Mouse (Mus musculus) gastrocnemius, adult 2 months (tissue): Measurements from ENCODE around the gene Kalrn. TPM values are rescaled to one million over a fixed set of nuclear protein-coding genes. Genes with fewer than 3 reads are reported as not detected.

Experiments
- DNase-seq: peaks from one replicate; pipeline ENCODE4 v3.0.0; 2022
- H3K27ac ChIP-seq: fragments of 200-600 bp; 2 replicates; pipeline ENCODE4 v1.8.1; 2022; ENCODE audit warnings: mild to moderate bottlenecking
- H3K4me3 ChIP-seq: fragments of 200-600 bp; 2 replicates; pipeline ENCODE4 v1.8.1; 2022; ENCODE audit warnings: mild to moderate bottlenecking, moderate library complexity
- CTCF ChIP-seq: fragments of 200-600 bp; IDR thresholded peaks from 2 replicates; pipeline ENCODE4 v1.8.1; 2022; ENCODE audit warnings: antibody characterized with exemption, mild to moderate bottlenecking, moderate library complexity
- intact Hi-C: fragments of 180-260 bp; cut with DNase I; formaldehyde crosslinking; loops from one replicate; pipeline ENCODE4 v1.15.1; 2025
- total RNA-seq, 2 experiments: library from RNA; stranded (reverse); gene quantifications; 2 replicates each; pipeline ENCODE4 v1.2.3; 2021

Kalrn gene
- total RNA-seq, 2 experiments from 2014 or later = 21.8 to 28.3 TPM

GRCm38 (mm10) chr16:34058611-34059010 is 514.7 kb downstream of the Kalrn start:
- H3K4me3 ChIP-seq = no peak overlapping the region
- intact Hi-C loops = loop anchor here (5.0 kb wide), 1 partner anchor 46 kb away; no protein-coding TSS in a partner anchor
- H3K27ac ChIP-seq = peak overlapping the region; percentile 43; the same call in 1 of the 2 replicates
- no peak for TF ChIP-seq CTCF
- DNase-seq = no peak

- intact Hi-C loops = loop anchor here (5.0 kb wide), 1 partner anchor 45 kb away; no protein-coding TSS in a partner anchor
- DNase-seq = no peak
- Histone ChIP-seq H3K4me3 (no peak overlapping the region), H3K27ac (peak overlapping the region; percentile 31; the same call in 1 of the 2 replicates)
- no peak for TF ChIP-seq CTCF
Measured at GRCm38 (mm10) chr16:34057464-34057863, 515.9 kb downstream of the Kalrn start.

- no peak for TF ChIP-seq CTCF
- no peak for DNase-seq
- intact Hi-C loops = loop anchor here (5.0 kb wide), 1 partner anchor 44 kb away; no protein-coding TSS in a partner anchor
- peak overlapping the region; percentile 5; the same call in 1 of the 2 replicates for H3K4me3 ChIP-seq
- H3K27ac ChIP-seq = peak overlapping the region; percentile 69
Measured at GRCm38 (mm10) chr16:34056418-34057111, 516.8 kb downstream of the Kalrn start.

- Histone ChIP-seq H3K4me3 (no peak overlapping the region), H3K27ac (no peak overlapping the region)
- intact Hi-C loops = no loop called here
- no peak for DNase-seq
- no peak for TF ChIP-seq CTCF
Measured at GRCm38 (mm10) chr16:34050090-34050489, 523.2 kb downstream of the Kalrn start.

- no peak for DNase-seq
- TF ChIP-seq CTCF = no peak
- no peak overlapping the region for H3K27ac ChIP-seq
- intact Hi-C loops = no loop called here
- H3K4me3 ChIP-seq = no peak overlapping the region
Measured at GRCm38 (mm10) chr16:34049361-34049760, 524.0 kb downstream of the Kalrn start.

- intact Hi-C loops = no loop called here
- Histone ChIP-seq H3K27ac (no peak overlapping the region), H3K4me3 (no peak overlapping the region)
- no peak for DNase-seq
- TF ChIP-seq CTCF = no peak
Measured at GRCm38 (mm10) chr16:34048232-34048631, 525.1 kb downstream of the Kalrn start.

GRCm38 (mm10) chr16:34047543-34047942 is 525.8 kb downstream of the Kalrn start:
- DNase-seq = no peak
- intact Hi-C loops = no loop called here
- no peak for TF ChIP-seq CTCF
- H3K27ac ChIP-seq = no peak overlapping the region
- H3K4me3 ChIP-seq = no peak overlapping the region

- no peak for TF ChIP-seq CTCF
- intact Hi-C loops = no loop called here
Measured at GRCm38 (mm10) chr16:34047006-34047360, 526.3 kb downstream of the Kalrn start.

GRCm38 (mm10) chr16:34046268-34047005 is 526.9 kb downstream of the Kalrn start:
- Histone ChIP-seq H3K27ac (no peak overlapping the region), H3K4me3 (no peak overlapping the region)
- no peak for TF ChIP-seq CTCF
- DNase-seq = peak; percentile 43
- intact Hi-C loops = no loop called here

More at GRCm38 (mm10) chr16:34047006-34047360, 526.3 kb downstream of the Kalrn start:
- H3K27ac ChIP-seq = no peak overlapping the region
- H3K4me3 ChIP-seq = no peak overlapping the region
- no peak for DNase-seq

GRCm38 (mm10) chr16:34044539-34044938 is 528.8 kb downstream of the Kalrn start:
- intact Hi-C loops = no loop called here
- Histone ChIP-seq H3K4me3 (no peak overlapping the region), H3K27ac (no peak overlapping the region)
- no peak for DNase-seq
- no peak for TF ChIP-seq CTCF

GRCm38 (mm10) chr16:34043048-34043795 is 530.1 kb downstream of the Kalrn start:
- no peak for TF ChIP-seq CTCF
- intact Hi-C loops = no loop called here
- H3K27ac ChIP-seq = 0 out of 2 replicates have a peak overlapping the region, but pooled peaks have one; percentile 12
- H3K4me3 ChIP-seq = no peak overlapping the region
- DNase-seq = no peak

- no peak for TF ChIP-seq CTCF
- H3K4me3 ChIP-seq = no peak overlapping the region
- intact Hi-C loops = no loop called here
- DNase-seq = no peak
- peak overlapping the region; percentile 12; the same call in 1 of the 2 replicates for H3K27ac ChIP-seq
Measured at GRCm38 (mm10) chr16:34042586-34042985, 530.7 kb downstream of the Kalrn start.
